Mouse (Mus musculus) MEL-GATA-1-ER (cell line): ENCODE measurements around the gene Fxyd5.
A peak's percentile ranks its signal among the peaks of the same experiment; 100 is the strongest.

Experiments
- DNase-seq: peaks from one replicate; pipeline ENCODE4 v3.0.0-alpha.2; 2012; ENCODE audit warnings: low read depth; ENCODE audit errors: extremely low read depth

Gene Fxyd5

GRCm38 (mm10) chr7:31041023-31041407 is 1.3 kb downstream of the Fxyd5 start:
- no peak for DNase-seq

GRCm38 (mm10) chr7:31040281-31041022 is 1.8 kb downstream of the Fxyd5 start:
- no peak for DNase-seq

- DNase-seq, result no peak
Observed at GRCm38 (mm10) chr7:31039011-31039410, 3.3 kb downstream of the Fxyd5 start.

- no peak for DNase-seq
Observed at GRCm38 (mm10) chr7:31037675-31038074, 4.6 kb downstream of the Fxyd5 start.

- peak; percentile 98 for DNase-seq
Observed at GRCm38 (mm10) chr7:31036917-31037316, 5.4 kb downstream of the Fxyd5 start.

GRCm38 (mm10) chr7:31035291-31035690 is 7.0 kb downstream of the Fxyd5 start:
- DNase-seq, result peak; percentile 74

GRCm38 (mm10) chr7:31034789-31035188 is 7.5 kb downstream of the Fxyd5 start:
- DNase-seq, result peak; percentile 70

- DNase-seq, result peak; percentile 78
Observed at GRCm38 (mm10) chr7:31033409-31034165, 8.7 kb downstream of the Fxyd5 start.

GRCm38 (mm10) chr7:31031731-31032130 is 10.6 kb downstream of the Fxyd5 start:
- DNase-seq, result no peak

GRCm38 (mm10) chr7:31030717-31031116 is 11.6 kb downstream of the Fxyd5 start:
- DNase-seq, result no peak

- no peak for DNase-seq
Observed at GRCm38 (mm10) chr7:31028609-31029008, 13.7 kb downstream of the Fxyd5 start.

GRCm38 (mm10) chr7:31017104-31017901 is 25.0 kb downstream of the Fxyd5 start:
- no peak for DNase-seq

GRCm38 (mm10) chr7:31012971-31013370 is 29.3 kb downstream of the Fxyd5 start:
- no peak for DNase-seq

GRCm38 (mm10) chr7:31008889-31009288 is 33.4 kb downstream of the Fxyd5 start:
- DNase-seq, result no peak

GRCm38 (mm10) chr7:31008175-31008574 is 34.1 kb downstream of the Fxyd5 start:
- peak; percentile 46 for DNase-seq

GRCm38 (mm10) chr7:31007775-31008174 is 34.5 kb downstream of the Fxyd5 start:
- peak; percentile 29 for DNase-seq

- peak; percentile 78 for DNase-seq
Observed at GRCm38 (mm10) chr7:31002650-31003049, 39.6 kb downstream of the Fxyd5 start.

GRCm38 (mm10) chr7:31000505-31001020 is 41.7 kb downstream of the Fxyd5 start:
- DNase-seq, result peak; percentile 49

- no peak for DNase-seq
Observed at GRCm38 (mm10) chr7:30996491-30996890, 45.8 kb downstream of the Fxyd5 start.

- no peak for DNase-seq
Observed at GRCm38 (mm10) chr7:30993986-30994385, 48.3 kb downstream of the Fxyd5 start.

GRCm38 (mm10) chr7:30992148-30992547 is 50.1 kb downstream of the Fxyd5 start:
- DNase-seq, result peak; percentile 48
